Mouse (Mus musculus) limb, embryonic 11.5 days (tissue): ENCODE data around the gene Dgkz. TPM values are rescaled to one million over a fixed set of nuclear protein-coding genes. Genes with fewer than 3 reads are reported as not detected.

Experiments
- ATAC-seq: fragments of 200-750 bp; cut with Nextera tagmentation; 2 replicates; pipeline ENCODE4 v1.8.0; 2017; ENCODE audit warnings: low read depth; ENCODE audit not compliant: insufficient number of reproducible peaks, low FRiP score, low TSS enrichment
- DNase-seq: peaks from one replicate; pipeline ENCODE4 v3.0.0-alpha.2; 2015; ENCODE audit warnings: low spot score
- H3K27ac ChIP-seq: fragments of 300-500 bp; sonication (generic); replicated peaks from 2 replicates; pipeline ENCODE4 v1.5.1; 2014; ENCODE audit warnings: low read depth, mild to moderate bottlenecking, low read length
- H3K27me3 ChIP-seq: fragments of 300-500 bp; sonication (generic); 2 replicates; pipeline ENCODE4 v1.6.1; 2014; ENCODE audit warnings: mild to moderate bottlenecking, low read length, mixed read lengths; ENCODE audit not compliant: control insufficient read depth, insufficient read depth
- H3K36me3 ChIP-seq: fragments of 300-500 bp; sonication (generic); 2 replicates; pipeline ENCODE4 v1.6.1; 2014; ENCODE audit warnings: mild to moderate bottlenecking, low read length, moderate library complexity, mixed read lengths; ENCODE audit not compliant: control insufficient read depth, insufficient read depth
- H3K4me1 ChIP-seq: fragments of 300-500 bp; sonication (generic); 2 replicates; pipeline ENCODE4 v1.6.1; 2014; ENCODE audit warnings: low read length, mixed read lengths; ENCODE audit not compliant: control insufficient read depth, insufficient read depth
- H3K4me2 ChIP-seq: fragments of 300-500 bp; sonication (generic); 2 replicates; pipeline ENCODE4 v1.6.1; 2014; ENCODE audit warnings: low read depth, mild to moderate bottlenecking, moderate library complexity; ENCODE audit not compliant: severe bottlenecking
- H3K4me3 ChIP-seq: fragments of 300-500 bp; sonication (generic); 2 replicates; pipeline ENCODE4 v1.5.1; 2014; ENCODE audit warnings: low read depth, low read length
- H3K9ac ChIP-seq: fragments of 300-500 bp; sonication (generic); 2 replicates; pipeline ENCODE4 v1.6.1; 2014; ENCODE audit warnings: mild to moderate bottlenecking, low read length
- H3K9me3 ChIP-seq: fragments of 300-500 bp; sonication (generic); 2 replicates; pipeline ENCODE4 v1.6.1; 2016; ENCODE audit warnings: low read length; ENCODE audit not compliant: control insufficient read depth
- WGBS: fragments of 180-500 bp; shearing (Covaris S2); extraction: QIAGEN DNeasy Blood & Tissue Kit; methylation state at CpG from one replicate; pipeline ENCODE4 v1.1.7; 2014; 5-methylcytosine and 5-hydroxymethylcytosine counted together
- polyA plus RNA-seq: library from polyadenylated mRNA; unstranded; fragments of >200 nt; fragmentation: Nextera tagmentation; extraction: Ambion mirVana; gene quantifications from 2 replicates; pipeline ENCODE4 v1.2.1, GENCODE M21; 2014

Gene Dgkz
- polyA plus RNA-seq, 1 experiment from 2014 or later, result 36.9 TPM

DNA sequence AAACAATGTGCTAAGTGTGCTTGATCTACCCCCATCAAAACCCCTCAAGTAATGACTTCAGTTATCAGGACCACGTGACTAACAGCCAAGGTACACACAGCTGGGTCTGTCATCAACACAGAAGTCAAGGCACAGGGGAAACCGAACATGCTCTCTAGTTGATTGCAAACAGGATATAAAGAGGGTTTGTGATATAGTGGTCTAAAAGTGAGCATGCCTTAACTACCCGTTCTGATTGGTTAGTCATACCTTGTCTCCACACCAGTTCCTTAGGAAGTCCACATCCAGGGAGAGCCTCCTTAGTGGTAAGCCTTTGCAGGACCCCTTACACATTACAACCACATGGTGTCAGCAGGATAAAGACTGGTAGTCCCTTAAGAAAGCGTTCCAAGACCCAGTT is 55.5 kb downstream of the Dgkz start:
- Histone ChIP-seq H3K4me1 (peaks cover 12% of the 10 kb centered on the region; the same call in 1 of the 2 replicates), H3K9ac (no peak overlapping the region), H3K36me3 (peaks cover 5% of the 10 kb centered on the region; the same call in 1 of the 2 replicates), H3K27me3 (peaks cover 36% of the 10 kb centered on the region), H3K4me2 (no peak overlapping the region), H3K27ac (no peak overlapping the region), H3K9me3 (no peaks in the 10 kb centered on the region), H3K4me3 (no peak overlapping the region)
- 76% methylated on average over 4 of the region's 4 CpGs for WGBS
- DNase-seq (no peak), ATAC-seq (no peak)

DNA sequence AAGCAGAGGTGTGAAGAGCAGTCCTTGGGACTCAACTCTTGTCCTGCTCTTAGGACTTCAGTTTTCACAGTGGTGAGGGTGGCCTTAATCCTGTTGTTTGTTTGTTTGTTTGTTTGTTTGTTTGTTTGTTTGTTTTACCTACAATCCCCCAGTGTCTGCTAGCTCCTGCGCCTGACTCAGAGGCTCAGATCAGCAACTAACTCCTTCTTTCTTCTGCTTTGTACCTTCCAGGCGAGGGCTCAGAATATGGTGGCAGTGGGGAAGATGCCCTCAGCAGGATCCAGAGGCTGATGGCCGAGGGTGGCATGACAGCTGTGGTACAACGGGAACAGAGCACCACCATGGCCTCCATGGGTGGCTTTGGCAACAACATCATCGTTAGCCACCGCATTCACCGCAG is 58.6 kb downstream of the Dgkz start:
- DNase-seq (no peak), ATAC-seq (no peak)
- Histone ChIP-seq H3K4me1 (peaks cover under 1% of the 10 kb centered on the region; the same call in 1 of the 2 replicates), H3K27me3 (peaks cover 14% of the 10 kb centered on the region), H3K9me3 (no peaks in the 10 kb centered on the region), H3K9ac (no peak overlapping the region), H3K27ac (no peak overlapping the region), H3K4me2 (no peak overlapping the region), H3K4me3 (no peak overlapping the region), H3K36me3 (peaks cover 5% of the 10 kb centered on the region; the same call in 1 of the 2 replicates)
- 87% methylated on average over 7 of the region's 7 CpGs for WGBS

DNA sequence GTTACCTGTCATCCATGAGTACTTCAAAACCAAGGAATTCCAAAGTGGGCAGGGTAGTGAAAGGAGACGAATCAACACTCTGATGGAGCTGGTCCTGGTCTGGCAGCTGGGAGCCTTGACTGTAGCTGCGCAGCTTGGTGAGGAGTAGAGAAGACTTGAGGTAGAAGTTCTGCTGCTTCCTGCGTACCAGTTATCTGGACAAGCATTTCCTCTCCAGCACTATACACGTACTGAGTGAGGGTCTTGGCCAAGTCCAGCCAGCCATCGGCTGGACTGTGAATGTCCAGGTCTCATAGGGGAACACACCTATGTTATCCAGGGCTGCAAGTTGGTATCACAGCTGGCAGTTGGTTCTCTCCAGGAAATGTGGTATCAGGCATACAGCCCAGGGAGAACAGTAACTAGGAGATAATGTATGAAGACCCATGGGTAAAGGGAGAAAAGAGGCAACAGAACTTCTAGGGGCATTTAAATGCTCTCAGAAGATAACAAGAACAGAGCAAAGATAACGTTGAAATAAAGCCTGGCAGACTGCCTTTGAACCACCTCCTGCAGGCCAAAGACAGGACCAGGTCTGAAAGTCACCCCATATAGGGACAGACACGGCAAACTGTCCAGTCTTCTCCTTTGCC is 59.2 kb downstream of the Dgkz start:
- Histone ChIP-seq H3K27me3 (peaks cover 8% of the 10 kb centered on the region; the same call in 1 of the 2 replicates), H3K9me3 (no peaks in the 10 kb centered on the region), H3K27ac (no peak overlapping the region), H3K4me3 (no peak overlapping the region), H3K4me2 (no peak overlapping the region), H3K36me3 (peaks cover 5% of the 10 kb centered on the region; the same call in 1 of the 2 replicates), H3K9ac (no peak overlapping the region), H3K4me1 (no peaks in the 10 kb centered on the region)
- WGBS, result 87% methylated on average over 7 of the region's 7 CpGs
- no peak for ATAC-seq
- no peak for DNase-seq

DNA sequence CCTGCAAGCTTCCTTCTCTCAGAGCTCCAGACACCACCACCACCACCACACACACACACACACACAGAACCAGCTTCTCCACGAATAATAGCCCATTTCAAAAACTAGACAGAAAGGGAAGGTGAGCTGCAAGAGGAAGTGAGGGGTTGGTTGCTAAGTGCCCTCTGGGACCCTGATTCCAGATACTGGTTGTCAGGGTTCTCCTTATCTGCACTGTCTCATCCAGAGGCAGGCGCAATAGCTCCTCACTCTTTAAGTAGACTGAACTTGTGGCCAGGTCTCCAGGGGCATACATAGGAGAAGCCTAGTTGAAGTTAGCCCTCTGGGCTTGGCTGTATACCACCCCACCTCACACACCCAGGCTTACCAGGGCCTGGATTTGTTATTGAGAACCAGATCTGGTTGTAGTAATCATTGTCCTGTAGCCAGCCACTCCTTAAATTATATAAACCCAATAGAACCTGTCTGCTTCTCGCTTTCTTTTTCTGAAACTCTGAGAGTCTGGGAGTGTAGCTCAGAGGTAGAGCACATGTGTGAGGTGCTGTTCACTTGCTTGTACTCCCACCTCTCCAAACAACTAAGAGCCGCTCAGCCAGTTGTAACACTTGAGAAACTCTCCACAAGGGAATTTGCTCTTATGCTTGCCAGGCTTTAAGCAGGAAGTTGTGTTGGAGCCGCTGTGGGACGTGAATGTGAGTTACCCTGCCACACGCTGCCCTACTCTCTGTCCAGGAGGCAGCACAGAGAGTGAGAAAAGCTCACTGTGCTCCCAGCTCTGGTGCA is 62.1 kb downstream of the Dgkz start:
- H3K9me3 ChIP-seq, result no peaks in the 10 kb centered on the region
- no peak overlapping the region for H3K27ac ChIP-seq
- no peaks in the 10 kb centered on the region for H3K27me3 ChIP-seq
- ATAC-seq (no peak), DNase-seq (no peak)
- WGBS, result 90% methylated on average over 7 of the region's 7 CpGs
- peaks cover 5% of the 10 kb centered on the region; the same call in 1 of the 2 replicates for H3K36me3 ChIP-seq
- no peak overlapping the region for H3K4me2 ChIP-seq
- H3K4me1 ChIP-seq, result no peaks in the 10 kb centered on the region
- H3K4me3 ChIP-seq, result no peak overlapping the region
- H3K9ac ChIP-seq, result no peak overlapping the region

DNA sequence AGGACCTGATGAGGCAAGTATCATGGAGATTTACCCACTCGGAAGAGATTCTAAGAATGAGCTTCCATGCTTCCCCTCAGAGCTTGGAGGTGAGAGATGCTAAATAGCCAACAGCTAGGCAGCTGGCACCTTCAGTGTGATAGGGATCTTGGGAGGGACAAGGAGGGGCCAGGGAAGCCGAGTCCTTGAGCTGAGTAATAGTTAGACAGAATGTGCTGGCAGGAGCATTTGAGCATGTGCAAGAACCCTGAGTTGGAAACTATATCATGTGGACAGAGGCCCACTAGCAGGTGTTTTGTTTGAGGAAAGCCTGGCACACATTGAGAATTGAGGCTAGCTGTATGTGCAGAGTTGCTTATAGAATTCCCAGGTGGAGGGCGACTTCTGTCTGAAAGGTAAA is 63.0 kb downstream of the Dgkz start:
- Histone ChIP-seq H3K4me2 (no peak overlapping the region), H3K9ac (no peak overlapping the region), H3K4me1 (no peaks in the 10 kb centered on the region), H3K9me3 (no peaks in the 10 kb centered on the region), H3K36me3 (peaks cover 2% of the 10 kb centered on the region; the same call in 1 of the 2 replicates), H3K4me3 (no peak overlapping the region), H3K27ac (no peak overlapping the region), H3K27me3 (no peaks in the 10 kb centered on the region)
- no peak for ATAC-seq
- WGBS, result 69% methylated on average over 3 of the region's 3 CpGs
- DNase-seq, result no peak

DNA sequence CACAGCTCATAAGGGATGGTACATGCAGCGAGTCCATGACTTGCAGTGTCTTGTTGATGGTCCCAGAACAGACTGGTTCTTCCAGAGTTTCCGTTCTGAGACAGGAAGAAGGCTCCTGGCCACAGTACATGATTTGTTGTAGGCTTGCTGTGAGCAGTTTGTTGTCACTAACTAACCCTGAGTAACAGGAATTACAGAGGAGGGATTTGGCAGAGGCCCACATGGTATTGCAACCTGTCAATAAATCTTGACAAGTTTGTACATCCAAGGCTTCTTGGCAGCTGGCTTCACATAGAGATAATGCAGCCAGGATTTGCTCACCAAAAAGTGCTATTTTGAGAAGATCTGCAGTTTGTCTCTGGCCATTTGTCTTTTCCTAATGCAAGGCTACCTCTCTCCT is 69.5 kb downstream of the Dgkz start:
- WGBS, result 91% methylated on average over 2 of the region's 2 CpGs
- Histone ChIP-seq H3K36me3 (no peaks in the 10 kb centered on the region), H3K9me3 (no peaks in the 10 kb centered on the region), H3K4me3 (no peak overlapping the region), H3K27me3 (no peaks in the 10 kb centered on the region), H3K9ac (no peak overlapping the region), H3K4me1 (no peaks in the 10 kb centered on the region), H3K27ac (no peak overlapping the region), H3K4me2 (no peak overlapping the region)
- no peak for ATAC-seq
- DNase-seq, result no peak

DNA sequence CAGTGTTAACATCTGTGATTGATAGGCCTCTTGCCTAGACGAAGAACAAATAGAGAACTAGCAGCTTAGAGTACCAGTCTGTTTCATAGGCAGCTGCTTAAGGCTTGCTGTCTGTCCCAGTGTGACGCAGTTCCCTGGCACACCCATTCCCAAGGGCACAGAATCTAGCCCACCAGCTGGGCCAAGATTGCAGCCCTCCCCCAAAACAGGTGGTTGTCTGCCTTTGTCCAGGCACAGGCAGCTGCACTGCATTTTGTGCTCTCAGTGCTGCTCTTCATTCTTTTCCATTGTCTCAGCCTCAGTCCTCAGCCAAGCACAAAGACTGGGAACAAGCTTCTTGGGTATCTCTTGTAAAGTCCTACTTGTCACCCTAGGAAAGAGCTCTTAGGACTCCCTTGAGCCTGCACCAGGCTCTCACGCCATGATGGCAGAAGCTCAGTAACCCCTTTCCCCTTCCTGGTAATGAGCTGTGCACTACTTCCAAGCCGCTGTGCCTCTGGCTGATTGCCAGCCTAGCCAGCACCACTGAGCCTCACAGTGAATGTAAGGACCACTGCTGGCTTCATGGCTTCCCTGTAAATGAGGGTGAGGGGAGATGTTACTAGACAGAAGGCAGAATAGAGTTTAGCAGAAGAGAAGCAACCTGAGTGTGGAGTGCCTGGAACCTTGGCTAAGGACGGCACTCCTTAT is 70.9 kb downstream of the Dgkz start:
- Histone ChIP-seq H3K4me3 (no peak overlapping the region), H3K9ac (no peak overlapping the region), H3K27me3 (no peaks in the 10 kb centered on the region), H3K27ac (no peak overlapping the region), H3K36me3 (peaks cover 2% of the 10 kb centered on the region; the same call in 1 of the 2 replicates), H3K9me3 (no peaks in the 10 kb centered on the region), H3K4me1 (no peaks in the 10 kb centered on the region), H3K4me2 (no peak overlapping the region)
- 73% methylated on average over 5 of the region's 5 CpGs for WGBS
- ATAC-seq (no peak), DNase-seq (no peak)

DNA sequence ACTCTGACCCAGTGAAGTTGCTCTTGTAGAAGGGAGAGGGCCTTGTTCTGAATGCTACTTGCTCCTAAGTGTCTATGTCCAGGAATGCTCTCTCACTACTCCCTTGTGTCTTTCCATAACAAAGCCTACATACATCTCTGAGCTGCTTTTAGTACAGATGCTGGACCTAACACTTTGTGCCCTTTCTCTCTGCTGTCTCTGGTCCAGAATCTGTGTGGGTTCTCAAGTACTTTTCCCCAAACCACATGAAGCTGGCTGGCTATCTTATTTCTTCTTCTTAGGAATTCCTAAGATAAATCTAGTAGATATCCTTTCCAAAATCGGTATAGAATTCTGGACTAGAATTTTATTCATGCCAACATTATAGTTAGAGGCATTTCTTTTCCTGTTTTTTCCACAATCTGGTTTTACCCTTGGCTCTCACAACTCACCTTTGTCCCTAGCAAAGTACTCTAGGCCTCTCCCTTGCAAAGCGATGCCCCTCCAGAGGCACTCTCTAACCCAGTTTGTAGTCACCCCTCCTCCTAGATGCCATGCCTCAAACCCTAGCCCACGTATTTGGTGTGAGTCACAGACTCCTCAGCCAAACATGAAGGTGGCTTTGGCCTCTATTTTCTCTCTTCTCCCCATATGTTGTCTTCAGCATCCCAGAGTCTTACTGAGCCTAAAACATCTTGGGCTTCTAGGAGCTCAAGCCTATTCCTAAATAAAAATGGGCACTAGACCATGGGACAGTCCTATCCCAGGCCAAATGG is 72.3 kb downstream of the Dgkz start:
- H3K4me3 ChIP-seq, result no peak overlapping the region
- H3K4me2 ChIP-seq, result no peak overlapping the region
- no peak for ATAC-seq
- no peak overlapping the region for H3K27ac ChIP-seq
- DNase-seq, result no peak
- no peak overlapping the region for H3K9ac ChIP-seq
- 84% methylated on average over 3 of the region's 3 CpGs for WGBS
- no peaks in the 10 kb centered on the region for H3K9me3 ChIP-seq
- H3K36me3 ChIP-seq, result peaks cover 2% of the 10 kb centered on the region; the same call in 1 of the 2 replicates
- H3K4me1 ChIP-seq, result no peaks in the 10 kb centered on the region
- no peaks in the 10 kb centered on the region for H3K27me3 ChIP-seq
